Mouse (Mus musculus) limb, embryonic 10.5 days (tissue): Measurements from ENCODE around the gene Gfod2. TPM values are rescaled to one million over a fixed set of nuclear protein-coding genes. Genes with fewer than 3 reads are reported as not detected.

Experiments used
- DNase-seq: peaks from one replicate; pipeline ENCODE4 v3.0.0-alpha.2; 2017; ENCODE audit warnings: low spot score
- H3K27ac ChIP-seq: fragments of 300-500 bp; sonication (generic); 2 replicates; pipeline ENCODE4 v1.5.1; 2016; ENCODE audit warnings: mild to moderate bottlenecking
- H3K27me3 ChIP-seq: fragments of 300-500 bp; sonication (generic); 2 replicates; pipeline ENCODE4 v1.6.1; 2016; ENCODE audit warnings: low read depth, mild to moderate bottlenecking; ENCODE audit not compliant: poor library complexity, severe bottlenecking
- H3K36me3 ChIP-seq: fragments of 300-500 bp; sonication (generic); 2 replicates; pipeline ENCODE4 v1.6.1; 2016; ENCODE audit warnings: mild to moderate bottlenecking, moderate library complexity
- H3K4me1 ChIP-seq: fragments of 300-500 bp; sonication (generic); 2 replicates; pipeline ENCODE4 v1.6.1; 2016
- H3K4me3 ChIP-seq: fragments of 300-500 bp; sonication (generic); 2 replicates; pipeline ENCODE4 v1.5.1; 2016; ENCODE audit warnings: mild to moderate bottlenecking, moderate library complexity
- H3K9me3 ChIP-seq: fragments of 300-500 bp; sonication (generic); replicated peaks from 2 replicates; pipeline ENCODE4 v1.6.1; 2016; ENCODE audit warnings: mild to moderate bottlenecking
- whole genome bisulfite sequencing: fragments of 180-500 bp; shearing (Covaris S2); methylation state at CpG from one replicate; pipeline ENCODE4 v1.1.7; 2016; 5-methylcytosine and 5-hydroxymethylcytosine counted together
- polyA plus RNA-seq: library from polyadenylated mRNA; unstranded; fragments of >200 nt; fragmentation: Nextera tagmentation; extraction: Ambion mirVana; gene quantifications from 2 replicates; pipeline ENCODE4 v1.2.1, GENCODE M21; 2016

Gfod2 gene
- polyA plus RNA-seq, 1 experiment from 2014 or later = 29.8 TPM

GRCm38 (mm10) chr8:105685325-105685724 lies 73.1 kb downstream of the Gfod2 start:
- H3K9me3 ChIP-seq = no peaks in the 10 kb centered on the region
- peaks cover 10% of the 10 kb centered on the region; the same call in 1 of the 2 replicates for H3K27me3 ChIP-seq
- H3K4me1 ChIP-seq = peaks cover 16% of the 10 kb centered on the region
- 79% methylated on average over 7 of the region's 7 CpGs for WGBS
- peak overlapping the region; percentile 37; the same call in 1 of the 2 replicates for H3K4me3 ChIP-seq
- no peak overlapping the region for H3K27ac ChIP-seq
- peaks cover 43% of the 10 kb centered on the region for H3K36me3 ChIP-seq
- no peak for DNase-seq

GRCm38 (mm10) chr8:105677891-105678290 lies 80.6 kb downstream of the Gfod2 start:
- H3K36me3 ChIP-seq = peaks cover 98% of the 10 kb centered on the region
- H3K27me3 ChIP-seq = no peaks in the 10 kb centered on the region
- 95% methylated on average over 1 of the region's 1 CpGs for WGBS
- DNase-seq = no peak
- no peak overlapping the region for H3K27ac ChIP-seq
- no peak overlapping the region for H3K4me3 ChIP-seq
- H3K9me3 ChIP-seq = no peaks in the 10 kb centered on the region
- no peaks in the 10 kb centered on the region for H3K4me1 ChIP-seq

Other genes with a start within 250 kb of the Gfod2 start
- gene Hsd11b2, start 239.9 kb downstream of the Gfod2 start, polyA plus RNA-seq = 78.2 and 83.2 TPM in 2 replicates
- gene Atp6v0d1, start 192.6 kb downstream of the Gfod2 start, polyA plus RNA-seq = 58.3 and 68.6 TPM in 2 replicates
- gene Ripor1, start 153.4 kb downstream of the Gfod2 start, polyA plus RNA-seq = 17.5 and 18.0 TPM in 2 replicates
- 132 and 157 TPM in 2 replicates for gene Ctcf, start 122.1 kb downstream of the Gfod2 start, polyA plus RNA-seq
- gene Agrp, start 121.3 kb downstream of the Gfod2 start, polyA plus RNA-seq = 0.39 and 0.69 TPM in 2 replicates
- gene Carmil2, start 72.4 kb downstream of the Gfod2 start, polyA plus RNA-seq = 0.33 and 0.51 TPM in 2 replicates
- gene Acd, start 57.6 kb downstream of the Gfod2 start, polyA plus RNA-seq = 66.1 and 74.3 TPM in 2 replicates
- 11.8 and 12.2 TPM in 2 replicates for gene Pard6a, start 57.5 kb downstream of the Gfod2 start, polyA plus RNA-seq
- not detected in 2 replicates for gene 4933405L10Rik, start 51.0 kb downstream of the Gfod2 start, polyA plus RNA-seq
- 47.0 and 56.0 TPM in 2 replicates for gene Enkd1, start 50.5 kb downstream of the Gfod2 start, polyA plus RNA-seq
- 11.5 and 14.9 TPM in 2 replicates for gene Ranbp10, start 68.7 kb upstream of the Gfod2 start, polyA plus RNA-seq
- gene Tsnaxip1, start 69.1 kb upstream of the Gfod2 start, polyA plus RNA-seq = 0.10 and 0.14 TPM in 2 replicates
- gene Cenpt, start 94.6 kb upstream of the Gfod2 start, polyA plus RNA-seq = 45.6 and 49.0 TPM in 2 replicates
- gene Thap11, start 96.5 kb upstream of the Gfod2 start, polyA plus RNA-seq = 85.7 and 90.8 TPM in 2 replicates
- 379 and 438 TPM in 2 replicates for gene Nutf2, start 101.9 kb upstream of the Gfod2 start, polyA plus RNA-seq
- gene Edc4, start 122.2 kb upstream of the Gfod2 start, polyA plus RNA-seq = 75.1 and 76.6 TPM in 2 replicates
- gene Nrn1l, start 134.9 kb upstream of the Gfod2 start, polyA plus RNA-seq = 0.41 TPM in 1 of 2 replicates, not detected in the other
- gene Pskh1, start 141.8 kb upstream of the Gfod2 start, polyA plus RNA-seq = 34.4 and 45.9 TPM in 2 replicates
- 1.6 and 2.0 TPM in 2 replicates for gene Ctrl, start 175.2 kb upstream of the Gfod2 start, polyA plus RNA-seq
- 28.9 and 40.3 TPM in 2 replicates for gene Psmb10, start 179.8 kb upstream of the Gfod2 start, polyA plus RNA-seq
- 2.0 and 2.1 TPM in 2 replicates for gene Lcat, start 184.7 kb upstream of the Gfod2 start, polyA plus RNA-seq
- 31.9 and 37.7 TPM in 2 replicates for gene Slc12a4, start 207.4 kb upstream of the Gfod2 start, polyA plus RNA-seq
- not detected in 2 replicates for gene Dpep3, start 220.8 kb upstream of the Gfod2 start, polyA plus RNA-seq
- gene Dus2, start 232.7 kb upstream of the Gfod2 start, polyA plus RNA-seq = 23.3 and 23.7 TPM in 2 replicates
- gene Dpep2nb, start 247.3 kb upstream of the Gfod2 start, polyA plus RNA-seq = 0.21 TPM in 1 of 2 replicates, not detected in the other